Mouse (Mus musculus): ENCODE measurements at regions not wholly inside any gene's neighbourhood (a gene's known extent, or its start where the extent isn't known, plus 50 kb on each side); places are given as distances from the start of the nearest gene placed in this dataset.
"Not testable (repeated sequence)": the region's sequence is repeated elsewhere in the genome, so short reads cannot be mapped to it uniquely, and the experiment has no call there.

DNA sequence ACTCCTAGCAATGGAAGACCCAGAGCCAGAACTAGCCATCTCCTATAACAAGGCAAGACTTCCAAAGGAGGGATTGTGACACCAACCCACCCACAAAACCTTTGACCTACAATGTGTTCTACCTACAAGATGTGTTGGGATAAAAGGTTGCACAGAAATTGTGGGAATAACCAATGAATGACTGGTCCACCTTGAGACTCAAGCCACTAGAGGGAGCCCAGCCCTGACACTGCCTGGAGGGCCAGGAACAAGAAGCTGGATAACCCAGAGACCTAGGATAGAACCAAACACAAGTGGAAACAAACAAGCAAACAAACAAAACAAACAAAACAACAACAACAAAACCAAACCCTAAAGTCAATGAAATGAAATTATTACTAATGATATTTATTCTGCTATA is 288.8 kb downstream of the Dchs2 start:
- DNase-seq (ENCODE audit: low read depth), result no peak

GRCm38 (mm10) chr3:83424267-83424666 is 296.5 kb downstream of the Dchs2 start:
- DNase-seq (ENCODE audit: low read depth), result no peak

DNA sequence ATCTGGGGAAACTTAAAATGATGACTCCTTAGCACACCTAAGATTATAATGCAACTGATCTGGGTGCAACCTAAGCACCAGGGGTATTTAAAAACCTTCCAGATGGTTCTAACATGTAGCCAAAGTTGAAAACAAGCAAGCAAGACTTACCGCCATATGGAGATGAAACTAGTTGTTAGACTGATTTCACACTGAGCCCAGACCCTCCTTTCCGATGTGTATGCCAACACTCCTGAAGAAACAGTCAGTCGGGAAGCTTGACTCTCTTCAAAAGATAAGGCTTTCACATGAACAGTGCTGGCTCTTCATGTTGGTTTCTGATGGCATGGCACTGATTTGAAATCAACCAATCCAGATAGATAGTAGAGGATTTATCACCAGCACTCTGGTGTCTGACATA is 301.6 kb downstream of the Dchs2 start:
- DNase-seq (ENCODE audit: low read depth), result no peak

- DNase-seq (ENCODE audit: low read depth), result no peak
Measured at GRCm38 (mm10) chr3:83446154-83446667, 318.5 kb downstream of the Dchs2 start.

DNA sequence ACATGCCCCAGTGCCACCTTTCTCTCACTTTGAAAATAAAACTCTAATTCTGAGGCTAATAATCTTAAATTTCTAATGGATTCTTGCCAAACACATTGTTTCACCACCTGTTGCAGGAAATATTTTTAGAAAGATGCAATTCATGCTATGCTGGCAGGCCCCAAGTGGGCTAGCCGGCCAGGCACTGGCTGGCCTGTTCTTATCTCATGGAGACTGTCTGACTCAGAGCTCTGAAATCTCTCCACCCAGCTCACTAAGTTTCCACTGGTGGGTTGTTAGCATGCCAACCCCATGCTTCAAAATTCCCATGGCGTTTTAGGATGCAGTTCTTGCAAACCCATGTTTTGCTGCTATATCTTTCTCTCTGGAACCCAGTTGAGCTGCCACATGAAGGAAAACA is 315.5 kb upstream of the Sfrp2 start:
- DNase-seq (ENCODE audit: low read depth), result no peak

GRCm38 (mm10) chr3:83451317-83451716 is 314.8 kb upstream of the Sfrp2 start:
- no peak for DNase-seq (ENCODE audit: low read depth)

- DNase-seq (ENCODE audit: low read depth), result no peak
Measured at GRCm38 (mm10) chr3:83453462-83453861, 312.7 kb upstream of the Sfrp2 start.

- DNase-seq (ENCODE audit: low read depth), result no peak
Measured at GRCm38 (mm10) chr3:83458450-83458849, 307.7 kb upstream of the Sfrp2 start.

DNA sequence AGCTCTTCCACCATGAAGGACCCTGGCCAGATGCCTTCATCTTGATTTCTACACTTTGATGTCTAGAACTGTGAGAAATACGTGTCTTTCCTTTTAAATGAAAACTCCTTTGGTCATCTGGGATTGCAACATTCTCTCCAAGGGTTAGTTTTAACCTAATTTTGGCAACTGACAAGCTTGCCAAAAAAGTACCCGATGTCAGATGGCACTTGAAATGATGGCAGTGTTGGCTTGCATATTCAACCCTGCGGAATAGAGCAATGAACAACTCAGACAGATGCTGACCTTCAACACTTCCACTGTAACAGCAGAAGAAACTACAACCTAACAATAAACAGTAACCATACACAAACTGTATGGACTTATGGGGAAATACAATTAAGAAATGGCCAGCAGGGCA is 286.9 kb upstream of the Sfrp2 start:
- DNase-seq (ENCODE audit: low read depth), result no peak

DNA sequence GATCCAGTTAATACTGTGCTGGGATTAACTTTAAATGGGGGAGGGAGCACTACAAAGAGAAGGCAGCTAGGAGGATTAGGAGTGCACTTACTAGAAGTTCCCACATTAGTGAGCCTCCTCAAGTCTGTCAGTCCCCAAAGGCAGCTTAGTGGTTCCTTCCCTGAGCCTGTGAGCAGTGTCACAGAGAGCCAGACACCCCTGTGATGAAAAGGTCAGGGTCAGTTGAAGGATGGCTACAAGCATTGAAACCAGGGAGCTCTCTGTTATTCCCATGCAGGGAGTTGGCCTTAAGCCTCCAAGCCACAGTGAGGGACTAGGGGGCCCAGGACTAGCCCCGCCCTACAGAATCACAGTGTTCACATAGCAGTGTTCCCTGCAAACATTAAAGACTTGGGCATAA is 285.9 kb upstream of the Sfrp2 start:
- DNase-seq (ENCODE audit: low read depth), result no peak

GRCm38 (mm10) chr3:83486192-83486716 is 279.9 kb upstream of the Sfrp2 start:
- DNase-seq (ENCODE audit: low read depth), result no peak

GRCm38 (mm10) chr3:83495584-83495983 is 270.5 kb upstream of the Sfrp2 start:
- DNase-seq (ENCODE audit: low read depth), result no peak

GRCm38 (mm10) chr3:83503901-83504300 is 262.2 kb upstream of the Sfrp2 start:
- no peak for DNase-seq (ENCODE audit: low read depth)

- no peak for DNase-seq (ENCODE audit: low read depth)
Measured at GRCm38 (mm10) chr3:83516614-83517013, 249.5 kb upstream of the Sfrp2 start.

- DNase-seq (ENCODE audit: low read depth), result no peak
Measured at GRCm38 (mm10) chr3:83517914-83518635, 248.0 kb upstream of the Sfrp2 start.

GRCm38 (mm10) chr3:83530243-83530847 is 235.8 kb upstream of the Sfrp2 start:
- no peak for DNase-seq (ENCODE audit: low read depth)

- not testable (repeated sequence) for DNase-seq (ENCODE audit: low read depth)
Measured at GRCm38 (mm10) chr3:83536624-83537023, 229.5 kb upstream of the Sfrp2 start.

DNA sequence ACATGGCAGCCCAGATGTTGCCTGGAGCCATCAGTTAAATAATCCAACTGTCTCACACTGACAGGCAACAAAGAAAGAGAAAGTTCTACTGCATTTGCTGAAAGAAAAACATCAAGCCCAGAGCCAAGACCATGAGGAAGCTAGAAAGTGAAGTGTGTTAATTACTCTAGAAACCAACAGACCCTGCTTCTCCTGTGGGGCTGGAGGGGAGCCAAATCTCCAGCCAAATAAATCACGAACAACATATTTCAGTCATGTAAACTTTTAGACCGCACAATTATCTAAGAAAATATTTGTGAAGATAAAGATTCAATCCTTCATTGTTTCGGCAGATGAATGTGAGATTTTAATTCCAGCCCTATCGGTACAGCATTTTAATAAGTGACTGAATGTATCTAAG is 228.9 kb upstream of the Sfrp2 start:
- no peak for DNase-seq (ENCODE audit: low read depth)

- DNase-seq (ENCODE audit: low read depth), result no peak
Measured at GRCm38 (mm10) chr3:83537711-83538110, 228.4 kb upstream of the Sfrp2 start.

- no peak for DNase-seq (ENCODE audit: low read depth)
Measured at GRCm38 (mm10) chr3:83538898-83539297, 227.2 kb upstream of the Sfrp2 start.

DNA sequence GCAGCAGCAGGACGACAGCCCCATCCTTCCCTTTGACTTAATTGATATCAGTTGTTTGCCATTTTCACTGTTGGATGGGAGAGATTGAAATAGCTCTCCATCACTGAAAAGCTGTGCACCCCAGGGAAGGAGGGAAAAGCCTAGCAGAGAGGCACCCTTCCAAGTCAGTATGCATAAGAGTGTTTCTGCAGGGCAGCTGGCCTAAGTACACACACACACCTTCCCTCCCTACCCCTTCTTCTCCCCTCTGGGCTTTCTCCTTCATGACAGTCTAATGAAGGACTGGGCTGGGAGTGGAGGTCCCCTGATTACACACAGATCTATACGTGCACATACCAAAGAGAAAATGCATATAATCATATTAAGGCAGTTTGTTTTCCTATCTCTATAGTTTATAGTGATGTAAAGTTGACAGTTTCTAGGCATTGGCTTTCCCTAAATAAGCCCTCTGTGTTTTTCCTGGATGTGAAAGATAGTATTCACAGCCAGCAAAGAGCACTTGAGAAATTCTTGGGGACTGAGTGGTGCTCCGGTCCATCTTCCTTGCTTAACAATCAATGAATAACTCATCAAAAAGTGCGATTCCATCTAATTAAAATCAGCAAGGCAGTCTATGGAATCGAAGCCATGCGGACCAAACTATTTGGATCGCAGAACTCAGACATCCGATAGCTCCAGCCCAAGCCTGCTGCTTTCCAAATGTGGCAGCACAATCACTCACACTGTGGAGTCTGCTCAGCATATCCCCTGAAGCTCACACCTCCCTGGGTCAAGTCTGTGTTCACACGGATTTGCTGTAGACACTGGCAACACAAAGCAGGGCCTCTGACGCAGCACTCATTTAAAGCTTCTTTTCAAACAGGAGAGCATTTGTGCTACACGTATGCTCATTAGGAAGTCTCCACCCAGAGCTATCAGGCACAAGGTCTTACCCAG is 224.9 kb upstream of the Sfrp2 start:
- no peak for DNase-seq (ENCODE audit: low read depth)

DNA sequence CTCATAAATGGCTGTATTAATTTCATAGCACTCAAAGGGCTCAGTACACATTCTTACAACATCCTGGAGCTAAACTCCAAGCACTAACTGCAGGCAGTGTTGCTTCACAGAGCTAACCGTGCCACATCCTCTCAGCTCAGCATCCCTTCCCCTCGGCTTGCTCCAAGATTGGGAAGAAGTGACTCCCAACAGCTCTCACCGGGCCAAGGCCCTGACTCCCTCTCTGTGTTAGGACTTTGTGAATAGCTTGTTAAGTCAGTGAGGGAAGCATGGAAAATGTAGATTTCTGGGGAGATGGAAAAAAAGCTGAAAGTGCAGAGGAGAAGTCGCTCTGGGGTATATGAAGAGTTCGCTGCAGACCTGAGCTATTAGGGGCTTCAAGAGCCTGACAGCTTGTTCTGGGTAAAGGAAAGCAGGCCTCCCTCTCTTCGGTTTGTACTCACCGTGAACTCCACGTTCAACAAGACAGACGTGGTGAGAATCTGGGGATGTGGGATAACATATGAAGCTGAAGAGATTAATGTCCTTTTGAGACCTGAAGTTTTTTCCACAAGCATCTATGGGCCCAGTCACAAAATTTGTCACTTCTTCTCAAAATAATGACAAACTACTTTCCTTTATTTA is 213.5 kb upstream of the Sfrp2 start:
- no peak for DNase-seq (ENCODE audit: low read depth)

All from induced T-regulatory cell, adult 2 months (primary cell).